Mouse (Mus musculus) limb, embryonic 13.5 days (tissue): ENCODE data around the gene Notum. TPM values are rescaled to one million over a fixed set of nuclear protein-coding genes. Genes with fewer than 3 reads are reported as not detected.

Experiments used
- ATAC-seq: fragments of 200-750 bp; cut with Nextera tagmentation; 2 replicates; pipeline ENCODE4 v1.8.0; 2017; ENCODE audit warnings: low read depth, moderate number of reproducible peaks, moderate TSS enrichment; ENCODE audit not compliant: low FRiP score
- H3K27ac ChIP-seq: fragments of 300-500 bp; sonication (generic); 2 replicates; pipeline ENCODE4 v1.5.1; 2015; ENCODE audit warnings: inconsistent platforms, mild to moderate bottlenecking, moderate library complexity
- H3K27me3 ChIP-seq: fragments of 300-500 bp; sonication (generic); 2 replicates; pipeline ENCODE4 v1.6.1; 2015; ENCODE audit warnings: mild to moderate bottlenecking, inconsistent platforms
- H3K36me3 ChIP-seq: fragments of 300-500 bp; sonication (generic); 2 replicates; pipeline ENCODE4 v1.6.1; 2015; ENCODE audit warnings: inconsistent platforms, mild to moderate bottlenecking, moderate library complexity
- H3K4me1 ChIP-seq: fragments of 300-500 bp; sonication (generic); 2 replicates; pipeline ENCODE4 v1.6.1; 2015; ENCODE audit warnings: inconsistent platforms
- H3K4me2 ChIP-seq: fragments of 300-500 bp; sonication (generic); replicated peaks from 2 replicates; pipeline ENCODE4 v1.6.1; 2015; ENCODE audit warnings: inconsistent platforms, mild to moderate bottlenecking, moderate library complexity
- H3K4me3 ChIP-seq: fragments of 300-500 bp; sonication (generic); 2 replicates; pipeline ENCODE4 v1.5.1; 2015; ENCODE audit warnings: moderate library complexity, mild to moderate bottlenecking, inconsistent platforms
- H3K9ac ChIP-seq: fragments of 300-500 bp; sonication (generic); 2 replicates; pipeline ENCODE4 v1.6.1; 2015; ENCODE audit warnings: mild to moderate bottlenecking, inconsistent platforms
- H3K9me3 ChIP-seq: fragments of 300-500 bp; sonication (generic); 2 replicates; pipeline ENCODE4 v1.6.1; 2016; ENCODE audit warnings: inconsistent platforms
- WGBS: fragments of 180-500 bp; shearing (Covaris S2); methylation state at CpG from one replicate; pipeline ENCODE4 v1.1.7; 2015; 5-methylcytosine and 5-hydroxymethylcytosine counted together
- microRNA-seq: library from miRNA; unstranded; fragments of <30 nt; microRNA quantifications from one replicate; pipeline ENCODE4, GENCODE M21; 2016
- polyA plus RNA-seq: library from polyadenylated mRNA; unstranded; fragments of >200 nt; fragmentation: Nextera tagmentation; extraction: Ambion mirVana; gene quantifications from 2 replicates; pipeline ENCODE4 v1.2.1, GENCODE M21; 2015

Gene Notum
- polyA plus RNA-seq, 1 experiment from 2014 or later: 6.5 TPM

- Histone ChIP-seq H3K9me3 (no peaks in the 10 kb centered on the region), H3K36me3 (peaks cover 79% of the 10 kb centered on the region), H3K27me3 (peaks cover 25% of the 10 kb centered on the region), H3K27ac (no peak overlapping the region), H3K4me3 (no peak overlapping the region), H3K4me2 (peak overlapping the region; percentile 67; the same call in 1 of the 2 replicates), H3K9ac (peak overlapping the region; percentile 63; the same call in 1 of the 2 replicates), H3K4me1 (peaks cover 20% of the 10 kb centered on the region)
- no peak for ATAC-seq
- 47% methylated on average over 7 of the region's 8 CpGs for WGBS
Observed at GRCm38 (mm10) chr11:120609250-120609649, 51.7 kb downstream of the Notum start.

GRCm38 (mm10) chr11:120608241-120609034 is 52.5 kb downstream of the Notum start, which contains the start of gene Npb:
Npb (plus strand) TSS chr11:120608477.
- no peak within 1 kb of the TSS; the same call in 1 of the 2 replicates for H3K27ac ChIP-seq

GRCm38 (mm10) chr11:120606764-120607163 is 54.2 kb downstream of the Notum start:
- no peak overlapping the region for H3K4me2 ChIP-seq
- no peak overlapping the region; the same call in 1 of the 2 replicates for H3K27ac ChIP-seq
- H3K4me1 ChIP-seq: peaks cover 20% of the 10 kb centered on the region
- no peak overlapping the region for H3K4me3 ChIP-seq
- ATAC-seq: no peak
- H3K9ac ChIP-seq: no peak overlapping the region
- H3K27me3 ChIP-seq: peaks cover 25% of the 10 kb centered on the region
- H3K36me3 ChIP-seq: peaks cover 79% of the 10 kb centered on the region
- WGBS: 83% methylated on average over 4 of the region's 4 CpGs
- H3K9me3 ChIP-seq: no peaks in the 10 kb centered on the region

More at GRCm38 (mm10) chr11:120608241-120609034, 52.5 kb downstream of the Notum start, which contains the start of gene Npb:
- peak within 1 kb of the TSS; percentile 63 for H3K9ac ChIP-seq
- H3K9me3 ChIP-seq: no peaks in the 10 kb centered on the region
- ATAC-seq: no peak
- peaks cover 79% of the 10 kb centered on the region for H3K36me3 ChIP-seq
- peak within 1 kb of the TSS; percentile 67 for H3K4me2 ChIP-seq
- 4% methylated on average over 45 of the region's 45 CpGs for WGBS
- H3K27me3 ChIP-seq: peaks cover 25% of the 10 kb centered on the region
- peak within 1 kb of the TSS; percentile 40 for H3K4me3 ChIP-seq
- peaks cover 20% of the 10 kb centered on the region for H3K4me1 ChIP-seq

- H3K4me1 ChIP-seq: peaks cover 20% of the 10 kb centered on the region
- no peak overlapping the region for H3K27ac ChIP-seq
- no peak overlapping the region for H3K4me3 ChIP-seq
- ATAC-seq: no peak
- H3K36me3 ChIP-seq: peaks cover 78% of the 10 kb centered on the region
- no peak overlapping the region for H3K4me2 ChIP-seq
- H3K9ac ChIP-seq: no peak overlapping the region
- no peaks in the 10 kb centered on the region for H3K9me3 ChIP-seq
- peaks cover 25% of the 10 kb centered on the region for H3K27me3 ChIP-seq
- WGBS: 88% methylated on average over 7 of the region's 7 CpGs
Observed at GRCm38 (mm10) chr11:120605667-120606066, 55.3 kb downstream of the Notum start.

Small RNA genes within 50 kb of the gene (microRNA-seq; reads per million reads assigned to microRNA genes)
- 1.0 reads per million for gene Mir6936

Other genes starting within 250 kb of the Notum start
- gene Nploc4, start 223.5 kb downstream of the Notum start, polyA plus RNA-seq: 34.3 and 37.6 TPM in 2 replicates
- gene Tspan10, start 218.5 kb downstream of the Notum start, polyA plus RNA-seq: 0.14 TPM in 1 of 2 replicates, not detected in the other
- gene Pde6g, start 207.7 kb downstream of the Notum start, polyA plus RNA-seq: 0.38 and 0.39 TPM in 2 replicates
- 12.2 and 12.4 TPM in 2 replicates for gene Oxld1, start 203.1 kb downstream of the Notum start, polyA plus RNA-seq
- 37.1 and 41.7 TPM in 2 replicates for gene Ccdc137, start 203.1 kb downstream of the Notum start, polyA plus RNA-seq
- 65.8 and 67.9 TPM in 2 replicates for gene Arl16, start 193.6 kb downstream of the Notum start, polyA plus RNA-seq
- 120 and 124 TPM in 2 replicates for gene Mrpl12, start 176.6 kb downstream of the Notum start, polyA plus RNA-seq
- 46.8 and 49.0 TPM in 2 replicates for gene Slc25a10, start 169.3 kb downstream of the Notum start, polyA plus RNA-seq
- 6.3 and 7.3 TPM in 2 replicates for gene Gcgr, start 130.5 kb downstream of the Notum start, polyA plus RNA-seq
- gene Mcrip1, start 111.4 kb downstream of the Notum start, polyA plus RNA-seq: 245 TPM in 2 replicates
- 0.59 and 0.94 TPM in 2 replicates for gene Ppp1r27, start 110.0 kb downstream of the Notum start, polyA plus RNA-seq
- gene P4hb, start 87.9 kb downstream of the Notum start, polyA plus RNA-seq: 775 and 791 TPM in 2 replicates
- gene Arhgdia, start 79.6 kb downstream of the Notum start, polyA plus RNA-seq: 530 and 555 TPM in 2 replicates
- gene Alyref, start 62.8 kb downstream of the Notum start, polyA plus RNA-seq: 480 and 508 TPM in 2 replicates
- 217 and 222 TPM in 2 replicates for gene Anapc11, start 62.8 kb downstream of the Notum start, polyA plus RNA-seq
- 2.3 and 2.8 TPM in 2 replicates for gene Npb, start 52.7 kb downstream of the Notum start, polyA plus RNA-seq
- 150 and 153 TPM in 2 replicates for gene Pcyt2, start 43.2 kb downstream of the Notum start, polyA plus RNA-seq
- 25.6 and 28.8 TPM in 2 replicates for gene Sirt7, start 35.9 kb downstream of the Notum start, polyA plus RNA-seq
- gene Mafg, start 27.6 kb downstream of the Notum start, polyA plus RNA-seq: 27.0 and 28.9 TPM in 2 replicates
- gene Pycr1, start 17.4 kb downstream of the Notum start, polyA plus RNA-seq: 43.7 and 45.6 TPM in 2 replicates
- 0.36 and 1.3 TPM in 2 replicates for gene Myadml2, start 13.0 kb downstream of the Notum start, polyA plus RNA-seq
- gene Aspscr1, start 11.8 kb upstream of the Notum start, polyA plus RNA-seq: 128 and 129 TPM in 2 replicates
- gene Cenpx, start 52.6 kb upstream of the Notum start, polyA plus RNA-seq: 139 and 145 TPM in 2 replicates
- 66.2 and 75.4 TPM in 2 replicates for gene Lrrc45, start 52.8 kb upstream of the Notum start, polyA plus RNA-seq
- gene Rac3, start 60.3 kb upstream of the Notum start, polyA plus RNA-seq: 66.2 and 70.5 TPM in 2 replicates
- gene Dcxr, start 66.1 kb upstream of the Notum start, polyA plus RNA-seq: 15.6 and 16.2 TPM in 2 replicates
- 7.7 and 10.1 TPM in 2 replicates for gene Cbr2, start 70.9 kb upstream of the Notum start, polyA plus RNA-seq
- gene Hmga1b, start 101.6 kb upstream of the Notum start, polyA plus RNA-seq: 4.5 and 4.9 TPM in 2 replicates
- gene Rfng, start 123.0 kb upstream of the Notum start, polyA plus RNA-seq: 43.8 and 48.4 TPM in 2 replicates
- 240 and 241 TPM in 2 replicates for gene Gps1, start 123.1 kb upstream of the Notum start, polyA plus RNA-seq
- gene Dus1l, start 135.2 kb upstream of the Notum start, polyA plus RNA-seq: 66.6 TPM in 2 replicates
- gene Fasn, start 163.4 kb upstream of the Notum start, polyA plus RNA-seq: 49.8 and 53.9 TPM in 2 replicates